Mouse (Mus musculus): ENCODE measurements around the gene Ly6g5b.

Ly6g5b gene

DNA sequence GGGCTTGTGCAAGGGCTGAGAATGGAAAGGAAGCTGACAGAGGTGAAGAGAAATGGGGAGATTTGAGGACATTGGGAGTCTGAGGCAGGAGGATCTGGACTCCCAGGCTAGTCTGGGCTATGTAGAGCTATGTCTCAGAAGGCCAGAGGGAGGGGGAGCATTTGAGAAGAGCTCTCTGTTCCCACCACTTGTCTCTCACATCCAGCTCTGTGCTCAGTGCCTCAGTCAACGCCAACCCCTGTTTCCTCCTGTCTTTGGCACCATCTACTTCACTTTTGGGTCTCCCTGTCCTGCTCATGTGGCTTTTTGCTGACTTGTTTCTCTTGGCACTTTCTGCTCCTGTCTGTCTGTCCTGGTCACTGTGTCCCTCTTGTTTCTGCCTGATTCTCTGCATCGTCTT lies 37.9 kb downstream of the Ly6g5b start:
- DNase-seq, result no peak

DNA sequence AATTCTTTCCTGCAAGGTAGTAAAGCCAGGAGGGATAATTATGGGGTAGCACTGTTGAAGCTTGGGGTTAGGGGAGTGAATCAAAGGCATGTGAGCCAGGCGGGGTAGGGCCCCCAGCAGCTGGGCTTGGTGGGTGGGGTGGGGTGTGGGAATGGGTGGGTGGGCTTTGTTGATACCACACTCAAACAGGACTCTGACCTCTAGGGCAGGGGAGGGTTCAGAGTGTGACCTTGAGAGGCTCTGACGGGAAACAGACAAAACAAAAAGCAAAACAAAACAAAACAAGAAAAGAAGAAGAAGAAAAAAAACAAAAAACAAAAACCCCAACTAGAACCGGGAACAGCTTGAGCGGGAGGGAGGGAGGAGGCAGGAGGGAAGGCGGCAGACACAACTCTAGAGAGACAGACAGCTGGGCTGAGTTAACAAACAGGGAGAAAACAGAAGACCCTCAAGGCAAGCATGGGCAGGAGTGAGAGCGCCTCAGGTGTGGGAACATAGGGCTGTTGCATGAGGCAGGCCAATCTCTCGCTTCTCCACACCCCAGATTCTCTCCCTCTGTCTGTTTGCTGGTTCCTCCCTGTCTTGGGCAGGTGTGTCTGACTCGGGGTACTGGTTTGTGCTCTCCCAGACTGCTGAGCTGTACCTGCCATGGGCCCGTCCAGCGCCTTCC lies 38.6 kb downstream of the Ly6g5b start, which contains the start of gene Ly6g6e:
Gene Ly6g6e, plus strand, starts transcription at position 396 of the 670 bp plus-strand sequence.
- no peak for DNase-seq

DNA sequence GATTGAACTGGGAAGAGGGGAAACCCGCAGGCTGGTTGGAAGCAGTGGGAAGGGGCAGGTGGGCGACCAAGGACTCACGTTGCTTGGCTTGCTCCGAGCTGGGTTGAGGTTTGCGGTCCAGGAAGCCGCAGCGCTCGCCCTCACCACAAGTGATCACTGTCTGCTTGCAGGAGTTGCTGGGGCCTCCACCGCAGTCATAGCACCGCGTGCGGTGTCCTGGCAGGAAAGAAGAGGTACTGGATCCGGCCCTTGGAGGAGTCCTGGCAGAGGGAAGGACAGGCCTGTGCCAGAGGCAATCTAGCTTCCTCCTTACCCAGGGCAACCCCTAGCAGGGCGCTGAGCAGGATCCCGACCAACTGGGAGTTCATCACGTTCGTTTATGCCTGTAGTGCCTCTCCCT lies 41.1 kb downstream of the Ly6g5b start:
- DNase-seq, result peak; percentile 90

DNA sequence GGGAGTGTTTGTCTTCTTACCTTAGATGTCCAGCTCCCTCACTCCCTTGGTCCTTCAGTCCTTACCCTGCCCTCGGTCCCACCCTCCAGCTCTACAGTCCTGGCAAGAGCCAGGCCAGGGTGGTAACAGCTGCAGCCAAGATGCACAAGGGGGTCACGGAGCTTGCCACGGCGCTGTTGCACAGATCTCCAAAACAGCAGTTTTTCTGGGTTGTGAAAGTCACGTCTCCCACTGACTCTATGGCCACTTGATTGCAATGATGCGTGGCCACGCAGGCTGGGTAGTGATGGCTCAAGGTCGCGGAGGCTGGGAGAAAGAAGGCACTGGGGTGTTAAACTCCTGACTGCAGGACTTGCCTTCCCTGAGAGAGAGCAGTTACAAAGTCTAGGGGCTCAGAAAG lies 43.8 kb downstream of the Ly6g5b start:
- DNase-seq, result no peak

DNA sequence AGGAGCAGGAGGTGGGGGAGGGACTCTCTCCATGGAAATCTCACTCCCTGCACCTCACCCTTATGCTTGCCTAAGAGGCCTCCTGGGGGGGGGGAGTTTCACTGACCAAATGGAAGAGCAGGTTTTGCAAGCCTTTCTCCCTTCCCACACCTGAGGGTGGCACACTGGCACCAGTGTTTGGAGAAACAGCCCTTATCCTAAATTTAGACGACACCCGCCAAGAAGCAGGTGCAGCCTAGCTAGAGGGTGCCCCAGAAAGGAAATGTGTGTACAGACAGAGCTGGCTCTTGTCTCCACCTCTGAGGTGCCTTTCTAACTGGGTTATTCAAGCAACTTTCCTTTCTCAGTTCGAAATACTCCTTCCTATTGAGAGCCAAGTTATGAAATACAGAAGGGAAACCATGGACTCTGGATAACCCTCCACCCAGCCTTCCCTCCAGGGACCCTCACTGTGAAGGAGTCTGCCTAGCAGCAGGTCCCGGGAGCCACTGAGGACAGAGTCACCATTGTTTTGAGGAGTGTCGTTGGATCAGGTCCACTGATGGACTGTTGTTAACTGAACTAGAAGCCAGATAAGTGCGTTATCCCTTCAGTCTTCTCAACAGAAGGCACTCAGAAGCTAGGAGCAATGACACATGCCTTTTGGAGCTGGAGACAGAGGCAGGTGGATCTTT lies 44.5 kb downstream of the Ly6g5b start:
- peak; percentile 96 for DNase-seq

DNA sequence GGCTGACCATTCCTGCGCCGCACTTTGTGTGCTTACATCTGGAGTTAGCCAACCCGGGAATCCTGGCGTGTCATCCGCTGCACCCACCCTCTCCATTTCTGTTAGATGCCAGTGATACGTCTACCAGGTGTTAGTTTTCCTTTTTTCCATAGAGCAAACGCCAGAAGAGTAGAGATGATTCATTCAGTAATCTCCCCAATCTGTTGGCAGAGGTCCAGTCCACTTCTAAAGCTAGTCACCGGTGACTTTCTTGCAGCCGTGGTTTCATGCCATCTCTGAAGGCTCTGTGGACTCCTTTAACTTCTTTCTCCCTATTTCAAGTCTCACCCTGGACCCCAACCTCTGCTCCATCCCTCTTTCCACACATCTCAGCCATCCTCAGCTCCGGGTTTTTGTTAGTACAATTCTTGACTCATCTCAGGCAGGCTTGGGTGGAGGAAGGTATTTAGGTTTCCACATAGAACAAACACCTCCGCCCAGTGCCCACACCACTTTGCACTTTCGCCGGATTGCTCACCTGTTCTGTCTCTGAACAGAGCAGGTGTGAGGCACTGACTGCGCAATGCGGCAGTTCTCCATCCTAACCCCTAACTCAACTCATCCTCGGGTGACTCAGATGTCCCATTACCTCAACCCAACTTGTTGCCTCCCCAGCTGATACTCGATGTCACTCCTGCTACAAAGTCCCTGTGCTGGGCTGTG lies 46.9 kb downstream of the Ly6g5b start:
- no peak for DNase-seq

DNA sequence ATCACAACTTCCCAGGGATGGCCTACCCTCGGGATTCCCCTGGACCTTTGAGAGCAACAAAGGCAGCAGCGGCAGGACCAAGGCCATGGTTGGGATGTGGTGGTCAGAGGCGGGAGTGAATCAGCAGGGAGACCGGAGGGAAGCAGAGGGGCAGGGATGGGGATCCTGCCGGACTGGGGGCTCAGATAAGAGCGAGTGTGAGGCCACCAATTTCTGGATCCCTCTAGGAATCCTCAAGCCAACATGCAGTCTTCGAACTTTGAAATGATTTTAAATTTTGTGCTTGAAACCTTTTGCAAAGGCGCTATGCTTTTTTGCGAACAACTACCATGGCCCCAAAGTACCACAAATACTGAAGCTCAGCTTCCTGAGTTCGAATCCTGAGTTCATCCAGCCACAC lies 49.1 kb downstream of the Ly6g5b start, which contains the start of gene Mpig6b:
Gene Mpig6b, minus strand, starts transcription at position 101 of the 400 bp plus-strand sequence.
- no peak for DNase-seq

DNA sequence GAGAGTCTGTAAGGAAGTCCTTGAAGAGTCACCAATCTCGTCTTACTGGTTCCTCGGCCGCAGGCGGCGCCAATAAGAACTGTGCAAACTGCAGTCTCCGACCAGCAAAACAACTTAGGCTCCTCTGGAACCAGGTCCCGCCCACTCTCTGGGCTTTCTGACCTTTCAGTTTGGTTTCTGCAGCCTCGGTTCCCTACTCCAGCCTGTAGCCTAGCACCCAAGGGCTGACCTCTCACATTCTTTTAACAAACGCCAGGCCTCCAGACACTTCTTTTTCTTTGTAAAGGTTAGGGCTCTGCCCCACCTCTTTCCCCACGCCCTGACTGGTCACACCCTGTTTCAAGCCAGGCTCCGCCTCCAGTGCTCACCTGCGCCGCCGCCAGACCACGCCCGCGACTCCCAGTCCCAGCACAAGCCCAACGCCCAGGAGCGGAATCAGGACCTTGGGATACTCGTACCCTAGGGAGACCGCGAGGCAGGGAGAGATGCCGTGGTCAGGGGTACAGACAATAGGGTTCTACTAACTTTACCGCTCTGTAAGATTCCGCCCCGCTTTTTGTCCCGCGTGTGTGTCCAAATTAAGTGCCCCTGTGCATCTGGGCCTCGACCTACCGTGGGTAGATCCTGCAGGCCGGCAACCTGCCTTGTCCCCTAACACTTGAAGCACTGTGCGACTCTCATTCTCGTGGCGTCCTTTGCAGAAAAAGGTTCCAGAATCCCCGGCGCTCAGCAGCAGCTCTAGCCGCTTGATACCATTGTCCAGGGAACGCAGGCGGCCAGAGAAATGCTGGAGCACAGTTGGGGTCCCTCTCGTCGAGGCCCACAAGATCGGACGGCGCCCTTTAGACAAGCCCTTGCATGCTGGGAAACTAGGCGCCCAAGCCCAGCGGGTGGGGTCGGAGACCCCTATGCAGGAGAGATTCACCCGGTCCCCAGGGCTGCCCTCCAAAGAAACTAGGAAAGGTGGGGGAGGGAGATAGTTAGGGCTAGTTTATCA lies 50.0 kb downstream of the Ly6g5b start, which contains the start of gene Ly6g6c:
Gene Ly6g6c, plus strand, starts transcription at position 438 of the 997 bp plus-strand sequence.
- peak; percentile 71 for DNase-seq

DNA sequence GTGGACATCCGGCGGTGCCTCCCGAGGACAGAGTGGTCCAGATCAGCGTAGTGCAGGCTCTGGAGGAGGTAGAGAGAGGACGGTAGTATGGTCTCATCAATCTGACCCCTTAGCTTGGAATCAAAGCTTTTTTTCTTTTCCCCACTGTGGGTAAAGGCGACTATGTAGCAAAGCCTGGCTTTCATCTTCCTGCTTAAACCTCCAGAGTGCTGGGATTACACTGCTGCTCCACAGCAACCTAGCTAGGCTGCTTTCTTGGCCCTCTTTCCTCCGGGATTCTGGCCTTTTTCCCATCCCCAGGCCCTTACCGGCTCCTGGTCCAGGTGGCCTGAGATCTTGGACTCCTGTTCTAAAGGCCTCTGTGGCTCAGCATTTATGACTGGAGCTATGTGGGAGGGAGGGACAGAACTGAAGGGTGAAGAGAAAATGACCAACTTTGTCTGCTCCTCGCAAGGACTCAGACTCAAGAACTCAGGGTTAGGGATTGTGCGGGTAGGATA lies 50.8 kb downstream of the Ly6g5b start:
- DNase-seq, result peak; percentile 78

All from cerebellum, adult 9-10 months (tissue).